Mouse (Mus musculus) kidney, adult 10 weeks (tissue): ENCODE results near the gene Rhox4g. TPM values are rescaled to one million over a fixed set of nuclear protein-coding genes. Genes with fewer than 3 reads are reported as not detected.

Source experiments
- polyA plus RNA-seq: library from polyadenylated mRNA; stranded (reverse); fragments of 350-450 nt; fragmentation: Illumina TruSeq; extraction: RNeasy Lipid Tissue Mini Kit (QIAGEN cat#74804); gene quantifications from one replicate; pipeline ENCODE4 v1.2.3, GENCODE M21; 2014; ENCODE audit warnings: low read depth, low replicate concordance

Rhox4g gene
- polyA plus RNA-seq, result not detected

GRCm38 (mm10) chrX:37651227-37651626 is at the start of gene Rhox4g:
Gene Rhox4g (minus strand): TSS chrX:37651327.

GRCm38 (mm10) chrX:37673177-37673576 is 22.1 kb upstream of the Rhox4g start, which contains the start of gene Rhox2h:
Gene Rhox2h (minus strand): TSS chrX:37673277.

GRCm38 (mm10) chrX:37668664-37669063 is 17.5 kb upstream of the Rhox4g start, which contains the start of gene Rhox3h:
Gene Rhox3h (minus strand): TSS chrX:37668764.

GRCm38 (mm10) chrX:37643370-37643769 is 7.8 kb downstream of the Rhox4g start, which contains the start of gene Rhox2g:
Gene Rhox2g (minus strand): TSS chrX:37643470.

GRCm38 (mm10) chrX:37628512-37628911 is 22.6 kb downstream of the Rhox4g start, which contains the start of gene Rhox3g:
Gene Rhox3g (minus strand): TSS chrX:37628612.

GRCm38 (mm10) chrX:37607604-37608003 is 43.5 kb downstream of the Rhox4g start, which contains the start of gene Rhox4f:
Gene Rhox4f (minus strand): TSS chrX:37607704.

Other genes with a start within 250 kb of the Rhox4g start
- not detected for gene Rhox2b, start 239.3 kb downstream of the Rhox4g start, polyA plus RNA-seq
- not detected for gene Rhox4b, start 218.8 kb downstream of the Rhox4g start, polyA plus RNA-seq
- gene Rhox2c, start 197.6 kb downstream of the Rhox4g start, polyA plus RNA-seq, result not detected
- gene Rhox3c, start 192.7 kb downstream of the Rhox4g start, polyA plus RNA-seq, result not detected
- gene Rhox4c, start 171.0 kb downstream of the Rhox4g start, polyA plus RNA-seq, result not detected
- gene Rhox2d, start 157.9 kb downstream of the Rhox4g start, polyA plus RNA-seq, result not detected
- gene Rhox4d, start 137.0 kb downstream of the Rhox4g start, polyA plus RNA-seq, result not detected
- gene Rhox2e, start 120.9 kb downstream of the Rhox4g start, polyA plus RNA-seq, result not detected
- gene Rhox3e, start 109.3 kb downstream of the Rhox4g start, polyA plus RNA-seq, result not detected
- not detected for gene Rhox4e, start 93.9 kb downstream of the Rhox4g start, polyA plus RNA-seq
- gene Rhox2f, start 79.9 kb downstream of the Rhox4g start, polyA plus RNA-seq, result not detected
- not detected for gene Rhox3f, start 70.3 kb downstream of the Rhox4g start, polyA plus RNA-seq
- not detected for gene Rhox4f, start 43.6 kb downstream of the Rhox4g start, polyA plus RNA-seq
- not detected for gene Rhox3g, start 22.7 kb downstream of the Rhox4g start, polyA plus RNA-seq
- not detected for gene Rhox2g, start 7.9 kb downstream of the Rhox4g start, polyA plus RNA-seq
- not detected for gene Rhox3h, start 17.4 kb upstream of the Rhox4g start, polyA plus RNA-seq
- gene Rhox2h, start 21.9 kb upstream of the Rhox4g start, polyA plus RNA-seq, result not detected
- gene Rhox5, start 153.5 kb upstream of the Rhox4g start, polyA plus RNA-seq, result not detected
- gene Rhox6, start 175.6 kb upstream of the Rhox4g start, polyA plus RNA-seq, result not detected
- gene Rhox7a, start 180.4 kb upstream of the Rhox4g start, polyA plus RNA-seq, result not detected
- gene Rhox8, start 227.6 kb upstream of the Rhox4g start, polyA plus RNA-seq, result not detected
- not detected for gene Rhox7b, start 245.9 kb upstream of the Rhox4g start, polyA plus RNA-seq